Mouse (Mus musculus) MEL (cell line): ENCODE measurements around the gene Ankrd16.

Experiments
- HCFC1 ChIP-seq: IDR thresholded peaks from 2 replicates; pipeline ENCODE4 v1.6.1; 2012; ENCODE audit warnings: low read depth, mild to moderate bottlenecking, inconsistent platforms, low read length, improper control_type of control experiment, moderate library complexity
- USF1 ChIP-seq: IDR thresholded peaks from 2 replicates; pipeline ENCODE4 v1.6.1; 2014; ENCODE audit warnings: low read depth, mild to moderate bottlenecking, inconsistent platforms, low read length, improper control_type of control experiment, moderate library complexity

DNA sequence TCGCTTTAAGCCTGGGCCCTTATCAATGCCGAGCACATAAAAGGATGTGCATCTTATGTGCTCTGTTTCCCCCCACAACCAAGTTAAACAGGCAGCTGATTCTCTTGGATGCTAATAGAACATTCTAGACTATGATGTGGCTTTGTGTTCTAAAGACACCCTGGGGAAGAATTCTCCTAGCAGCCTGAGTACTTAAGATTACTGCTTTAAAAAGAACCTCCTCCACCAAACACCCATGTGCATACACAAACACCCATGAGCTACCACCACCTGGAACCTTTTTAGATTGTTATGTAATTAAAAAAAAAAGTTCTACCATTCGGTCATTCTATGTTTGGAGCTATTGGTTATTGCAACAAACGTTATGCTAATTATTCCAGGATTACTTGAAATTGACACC, 5.3 kb upstream of the Ankrd16 start:
- TF ChIP-seq USF1, result no peak
- TF ChIP-seq HCFC1, result no peak
